Comparison of ENCODE assay signal across 11 mouse cellular contexts in genomic region chr9:32710987-32711652, GRCm38 (mm10).
A peak's percentile ranks its signal among the peaks of the same experiment; 100 is the strongest.
DNase-seq lines count a peak whose midpoint lies in the region; ATAC-seq and TF ChIP-seq lines count a peak whose summit lies in the region.
"Had no signal": no experiment of that assay in that cellular context is flagged by ENCODE, and none has a peak within 500 bp of the region (broad histone marks: within the 10 kb centered on the region; RNA-seq: fewer than 3 reads in every experiment).

No protein-coding gene starts in this region.

- H3K9ac ChIP-seq in kidney, postnatal 0 days (ENCODE audit: low read depth, low read length) = no peak overlapping the region
- no peak overlapping the region for H3K9ac ChIP-seq in kidney, embryonic 14.5 days (ENCODE audit: low read depth, low read length)
- 0 out of 2 replicates have a peak overlapping the region, but pooled peaks have one; percentile 12 for H3K9ac ChIP-seq in limb, embryonic 11.5 days (ENCODE audit: low read length)
- H3K9ac ChIP-seq: forebrain, postnatal 0 days; hindbrain, embryonic 13.5 days; lung, embryonic 14.5 days had no signal

- H3K4me2 ChIP-seq in kidney, postnatal 0 days (ENCODE audit: low read length) = 0 out of 2 replicates have a peak overlapping the region, but pooled peaks have one; percentile 7
- H3K4me2 ChIP-seq in kidney, embryonic 14.5 days (replicated peaks; ENCODE audit: low read depth, low read length) = no peak overlapping the region
- H3K4me2 ChIP-seq in limb, embryonic 11.5 days (ENCODE audit: low read depth, severe bottlenecking) = no peak overlapping the region
- H3K4me2 ChIP-seq: hindbrain, embryonic 13.5 days; lung, embryonic 14.5 days had no signal

- no peaks in the 10 kb centered on the region for H3K9me3 ChIP-seq in kidney, postnatal 0 days (replicated peaks; ENCODE audit: low read length)
- H3K9me3 ChIP-seq in kidney, embryonic 14.5 days (ENCODE audit: control insufficient read depth, low read length) = no peaks in the 10 kb centered on the region
- H3K9me3 ChIP-seq in limb, embryonic 11.5 days (ENCODE audit: control insufficient read depth, low read length) = no peaks in the 10 kb centered on the region

- peaks cover 51% of the 10 kb centered on the region for H3K79me3 ChIP-seq in C2C12 (ENCODE audit: low read depth)

- intact Hi-C loops in left cerebral cortex, postnatal 36 days (cut with DNase I) = no loop called here

- peaks cover 75% of the 10 kb centered on the region for H3K4me1 ChIP-seq in kidney, postnatal 0 days (replicated peaks; ENCODE audit: insufficient read depth, low read length)
- peaks cover 76% of the 10 kb centered on the region for H3K4me1 ChIP-seq in kidney, embryonic 14.5 days (ENCODE audit: control insufficient read depth, insufficient read depth, low read length)
- peaks cover 71% of the 10 kb centered on the region for H3K4me1 ChIP-seq in limb, embryonic 11.5 days (ENCODE audit: control insufficient read depth, insufficient read depth, low read length)

- peak; percentile 55 for DNase-seq in kidney, postnatal 0 days (ENCODE audit: low spot score)
- peak; percentile 8 for DNase-seq in T-cell, adult 2 months (ENCODE audit: low spot score)
- no peak for DNase-seq in limb, embryonic 11.5 days (ENCODE audit: low spot score)
- no peak for DNase-seq in c-Kit-positive CD71-positive TER-119-positive erythroid progenitor cells, embryonic 14.5 days (ENCODE audit: low spot score)
- no peak for DNase-seq in left cerebral cortex, postnatal 36 days (ENCODE audit: low spot score in 2 of 2)
- DNase-seq: forebrain, postnatal 0 days; lung, embryonic 14.5 days; retina, postnatal 1 day had no signal

- H3K4me3 ChIP-seq in kidney, postnatal 0 days (replicated peaks; ENCODE audit: low read depth, low read length) = no peak overlapping the region
- no peak overlapping the region for H3K4me3 ChIP-seq in kidney, embryonic 14.5 days (ENCODE audit: low read length)
- peak overlapping the region; percentile 12 for H3K4me3 ChIP-seq in C2C12 (ENCODE audit: insufficient read depth, poor library complexity, severe bottlenecking)
- no peak overlapping the region for H3K4me3 ChIP-seq in limb, embryonic 11.5 days (ENCODE audit: low read depth, low read length)
- H3K4me3 ChIP-seq: hindbrain, embryonic 13.5 days had no signal

- 34% methylated on average over 12 of the region's 12 CpGs for WGBS in kidney, postnatal 0 days
- 36% methylated on average over 12 of the region's 12 CpGs for WGBS in kidney, embryonic 14.5 days
- 48% methylated on average over 12 of the region's 12 CpGs for WGBS in limb, embryonic 11.5 days

- 0 out of 2 replicates have a peak overlapping the region, but pooled peaks have one; percentile 19 for H3K27ac ChIP-seq in kidney, postnatal 0 days
- H3K27ac ChIP-seq in kidney, embryonic 14.5 days (ENCODE audit: low read depth, low read length) = no peak overlapping the region
- H3K27ac ChIP-seq in limb, embryonic 11.5 days (replicated peaks; ENCODE audit: low read depth, low read length) = 0 out of 2 replicates have a peak overlapping the region, but pooled peaks have one; percentile 14
- H3K27ac ChIP-seq: hindbrain, embryonic 13.5 days had no signal

- peak overlapping the region; percentile 39 for H3ac ChIP-seq in C2C12 (ENCODE audit: control insufficient read depth, insufficient read length, low read depth)

- H3K27me3 ChIP-seq in kidney, postnatal 0 days (ENCODE audit: insufficient read depth, low read length) = no peaks in the 10 kb centered on the region
- H3K27me3 ChIP-seq in kidney, embryonic 14.5 days (ENCODE audit: control insufficient read depth, insufficient read depth, low read length) = no peaks in the 10 kb centered on the region
- H3K27me3 ChIP-seq in C2C12 (ENCODE audit: control insufficient read depth, insufficient read depth, insufficient read length) = no peaks in the 10 kb centered on the region
- H3K27me3 ChIP-seq in limb, embryonic 11.5 days (ENCODE audit: control insufficient read depth, insufficient read depth, low read length) = no peaks in the 10 kb centered on the region

- no peaks in the 10 kb centered on the region for H3K36me3 ChIP-seq in kidney, postnatal 0 days (ENCODE audit: insufficient read depth, low read length)
- H3K36me3 ChIP-seq in kidney, embryonic 14.5 days (ENCODE audit: control insufficient read depth, insufficient read depth, low read length) = no peaks in the 10 kb centered on the region
- peaks cover 5% of the 10 kb centered on the region for H3K36me3 ChIP-seq in C2C12 (ENCODE audit: control insufficient read depth, insufficient read depth)
- H3K36me3 ChIP-seq in limb, embryonic 11.5 days (ENCODE audit: control insufficient read depth, insufficient read depth, low read length) = no peaks in the 10 kb centered on the region
- H3K36me3 ChIP-seq: hindbrain, embryonic 13.5 days had no signal

- H3K79me2 ChIP-seq in C2C12 (ENCODE audit: control insufficient read depth, insufficient read depth) = peaks cover 84% of the 10 kb centered on the region

- TF ChIP-seq CTCF in kidney, postnatal 0 days (IDR thresholded peaks at IDR 0.05; ENCODE audit: low read depth) = no peak
- TF ChIP-seq CTCF in C2C12 (IDR thresholded peaks at IDR 0.05; ENCODE audit: control insufficient read depth, insufficient read depth, insufficient read length) = no peak

- no peak for ATAC-seq in kidney, postnatal 0 days (replicated peaks; ENCODE audit: low FRiP score, low read depth)
- no peak for ATAC-seq in kidney, embryonic 14.5 days (ENCODE audit: low FRiP score, low TSS enrichment)
- no peak for ATAC-seq in limb, embryonic 11.5 days (ENCODE audit: insufficient number of reproducible peaks, low FRiP score, low TSS enrichment, low read depth)
- ATAC-seq: forebrain, postnatal 0 days had no signal

TF ChIP-seq in C2C12, 6 proteins besides CTCF, POLR2A, EP300 and RAD21:
- TF ChIP-seq FOSL1 (IDR thresholded peaks at IDR 0.05; ENCODE audit: insufficient read depth, low read length, poor library complexity, severe bottlenecking) = peak; percentile 16
- TF ChIP-seq MAX (IDR thresholded peaks at IDR 0.05) = peak; percentile 54
- TF ChIP-seq MYOD1 (IDR thresholded peaks at IDR 0.05; ENCODE audit: control insufficient read depth, insufficient read length, low read depth) = peak; percentile 76
- no peak for TF ChIP-seq USF1 (IDR thresholded peaks at IDR 0.05; ENCODE audit: low read depth)
- TF ChIP-seq CEBPB (IDR thresholded peaks at IDR 0.05; ENCODE audit: low read depth) = no peak
- no peak for TF ChIP-seq MYOG (IDR thresholded peaks at IDR 0.05; ENCODE audit: control insufficient read depth, extremely low read depth, insufficient read length)

Comparison
In these comparisons a context has a peak if more than half of its experiments do, and no peak if none do; other contexts are left out.
1. DNase-seq: peak in kidney, postnatal 0 days (single experiment) and T-cell, adult 2 months (single experiment); none in limb, embryonic 11.5 days (single experiment), c-Kit-positive CD71-positive TER-119-positive erythroid progenitor cells, embryonic 14.5 days (single experiment) and left cerebral cortex, postnatal 36 days (0 of 2).